Mouse (Mus musculus): ENCODE data around the gene Aldh18a1. TPM values are rescaled to one million over a fixed set of nuclear protein-coding genes. Genes with fewer than 3 reads are reported as not detected.

Gene Aldh18a1
- polyA plus RNA-seq, 1 experiment = 14.8 TPM

DNA sequence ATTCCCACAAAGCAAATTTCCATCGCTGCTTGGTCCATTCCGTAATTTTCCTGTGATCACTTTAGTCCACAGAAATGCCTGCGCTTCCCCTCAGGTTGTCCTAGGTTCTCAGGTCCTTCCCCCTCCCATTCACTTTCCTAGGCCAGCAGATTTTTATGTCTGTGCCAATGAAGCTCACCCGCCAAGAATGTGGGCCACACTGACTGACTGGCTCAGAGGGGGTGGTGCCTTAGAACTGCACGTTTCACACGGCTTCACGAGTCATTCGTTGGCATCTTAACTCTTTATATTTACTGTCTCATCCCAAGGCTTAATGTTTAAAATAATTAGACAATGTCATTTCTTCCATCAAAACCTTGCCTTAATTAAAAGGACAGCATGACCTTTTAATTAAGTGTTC lies 7.6 kb upstream of the Aldh18a1 start:
- TF ChIP-seq CTCF (IDR thresholded peaks at IDR 0.05; ENCODE audit: control insufficient read depth, insufficient read depth, low read length) (no peak), POLR2A (IDR thresholded peaks at IDR 0.05; ENCODE audit: borderline replicate concordance, control insufficient read depth, low read depth, low read length) (no peak)
- Histone ChIP-seq H3K4me1 (ENCODE audit: control insufficient read depth, insufficient read depth, low read length) (no peaks in the 10 kb centered on the region; the same call in 1 of the 2 replicates), H3K27ac (ENCODE audit: control insufficient read depth, insufficient read depth, low read depth, low read length, poor library complexity) (no peak overlapping the region), H3K4me3 (replicated peaks; ENCODE audit: control insufficient read depth, low read depth, low read length) (no peak overlapping the region)
- 84% methylated on average over 8 of the region's 8 CpGs for WGBS

DNA sequence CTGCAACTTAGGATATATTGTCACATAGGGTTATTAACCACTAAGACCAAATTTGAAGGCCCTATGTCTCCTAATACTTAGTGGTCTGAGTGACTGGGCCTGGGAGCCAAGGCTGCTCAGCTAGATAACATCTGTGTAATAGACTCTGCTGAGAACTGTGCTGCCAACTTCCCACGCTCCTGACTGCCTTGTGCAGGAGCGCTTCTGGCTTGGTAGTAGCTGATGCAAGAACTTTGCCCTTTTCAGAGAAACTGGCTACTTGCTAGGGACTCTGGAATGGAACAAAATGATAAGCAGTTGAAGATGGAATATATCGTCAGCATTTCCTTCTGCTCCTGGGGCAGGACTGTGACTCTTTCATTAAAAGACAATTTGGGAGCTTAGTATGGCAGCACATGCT lies 7.0 kb upstream of the Aldh18a1 start:
- Histone ChIP-seq H3K4me3 (replicated peaks; ENCODE audit: control insufficient read depth, low read depth, low read length) (no peak overlapping the region), H3K4me1 (ENCODE audit: control insufficient read depth, insufficient read depth, low read length) (no peaks in the 10 kb centered on the region; the same call in 1 of the 2 replicates), H3K27ac (ENCODE audit: control insufficient read depth, insufficient read depth, low read depth, low read length, poor library complexity) (no peak overlapping the region)
- TF ChIP-seq CTCF (IDR thresholded peaks at IDR 0.05; ENCODE audit: control insufficient read depth, insufficient read depth, low read length) = no peak
- no peak for TF ChIP-seq POLR2A (IDR thresholded peaks at IDR 0.05; ENCODE audit: borderline replicate concordance, control insufficient read depth, low read depth, low read length)
- WGBS = 82% methylated on average over 3 of the region's 3 CpGs

DNA sequence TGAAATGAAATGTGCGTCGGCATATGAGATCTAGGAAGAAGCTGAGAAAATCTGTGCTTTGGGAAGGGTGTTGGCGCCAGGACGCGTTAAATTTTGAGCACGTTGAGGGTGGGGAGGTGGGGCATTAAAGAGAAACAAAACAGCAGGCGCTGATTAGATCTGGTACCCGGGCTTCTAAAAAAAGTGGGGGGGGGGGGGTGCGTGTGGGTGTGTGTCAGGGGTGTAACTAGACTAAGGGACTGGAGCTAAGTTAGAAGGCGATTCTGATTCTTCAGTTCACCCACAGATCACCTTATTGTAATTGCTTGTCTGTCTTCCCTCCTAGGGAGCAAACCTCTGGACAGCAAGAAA lies 1.2 kb upstream of the Aldh18a1 start:
- Histone ChIP-seq H3K27ac (ENCODE audit: control insufficient read depth, insufficient read depth, low read depth, low read length, poor library complexity) (peak overlapping the region; percentile 74), H3K4me3 (replicated peaks; ENCODE audit: control insufficient read depth, low read depth, low read length) (peak overlapping the region; percentile 80), H3K4me1 (ENCODE audit: control insufficient read depth, insufficient read depth, low read length) (no peaks in the 10 kb centered on the region)
- 0% methylated on average over 10 of the region's 10 CpGs for WGBS
- TF ChIP-seq CTCF (IDR thresholded peaks at IDR 0.05; ENCODE audit: control insufficient read depth, insufficient read depth, low read length) (no peak), POLR2A (IDR thresholded peaks at IDR 0.05; ENCODE audit: borderline replicate concordance, control insufficient read depth, low read depth, low read length) (no peak)

DNA sequence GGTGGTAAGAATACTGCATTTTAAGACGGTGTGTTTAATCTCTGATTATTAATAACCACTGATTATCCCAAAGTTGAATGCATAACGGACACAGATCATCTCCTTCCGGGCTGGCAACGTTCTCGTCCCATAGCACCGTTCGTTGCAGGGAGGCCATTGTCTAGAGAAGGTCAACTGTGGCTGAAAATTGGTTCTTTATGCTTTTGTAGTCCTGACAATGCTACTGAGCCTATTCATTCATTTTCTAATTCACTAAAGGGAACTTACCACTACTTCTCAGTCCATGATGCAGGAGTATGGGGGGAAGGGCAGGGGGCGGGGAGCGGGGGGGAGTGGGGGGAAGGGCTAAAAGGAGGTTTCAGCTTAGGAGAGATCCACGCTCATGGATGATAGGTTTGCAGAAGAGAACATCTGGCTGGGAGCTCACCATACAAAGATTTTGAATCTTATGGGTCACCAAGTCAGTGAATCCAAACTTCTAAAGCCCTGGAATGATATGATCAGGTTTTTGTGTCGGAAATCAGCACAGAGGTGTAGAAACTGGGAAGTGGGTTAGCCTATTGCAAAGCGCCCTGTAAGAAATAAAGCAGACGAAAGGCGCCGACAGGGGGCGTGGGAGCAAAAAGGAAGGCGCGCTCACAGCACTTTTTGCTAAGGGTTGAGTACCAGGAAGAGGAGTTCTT lies 725 bp upstream of the Aldh18a1 start:
- no peak for TF ChIP-seq POLR2A (IDR thresholded peaks at IDR 0.05; ENCODE audit: borderline replicate concordance, control insufficient read depth, low read depth, low read length)
- peak; percentile 72 for TF ChIP-seq CTCF (IDR thresholded peaks at IDR 0.05; ENCODE audit: control insufficient read depth, insufficient read depth, low read length)
- under 1% methylated on average over 18 of the region's 18 CpGs for WGBS

DNA sequence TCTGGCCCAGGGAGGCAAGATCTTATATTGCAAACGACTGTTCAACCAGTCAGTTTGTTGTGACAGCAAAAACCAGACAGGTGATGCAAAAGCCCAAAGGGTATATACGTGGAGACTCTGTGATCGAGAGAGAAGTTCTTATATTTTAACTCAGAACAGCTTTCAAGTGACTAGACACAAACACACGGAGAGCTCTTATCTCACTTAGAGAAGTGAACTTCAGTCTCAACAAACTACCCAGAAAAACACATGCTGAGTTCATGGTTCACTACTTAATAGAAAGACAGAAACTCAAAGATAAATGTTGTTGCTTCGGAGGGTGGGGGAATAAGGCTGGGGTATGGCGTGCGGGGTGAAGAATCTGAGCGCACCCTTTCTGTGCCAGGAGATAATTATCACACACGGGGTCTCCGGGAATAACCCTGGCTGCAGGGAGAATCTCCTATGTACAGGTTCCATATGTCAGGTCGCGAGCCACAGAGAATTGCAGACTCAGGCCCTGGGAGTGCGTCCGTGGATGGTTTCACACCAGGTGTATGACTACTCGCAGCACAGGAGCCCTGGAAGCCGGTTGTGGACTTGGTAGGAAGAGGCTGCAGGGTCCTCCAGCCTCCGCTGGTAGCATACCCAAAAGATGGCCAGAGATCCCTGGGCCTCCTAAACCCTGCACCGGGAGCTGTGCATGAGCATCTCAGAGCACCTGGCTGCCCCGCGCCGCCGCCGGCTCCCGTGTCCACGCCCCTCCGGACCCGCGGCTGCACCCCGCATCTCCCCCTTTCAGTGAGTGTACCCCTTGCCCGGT lies 571 bp downstream of the Aldh18a1 start:
- WGBS = 2% methylated on average over 30 of the region's 30 CpGs
- peak overlapping the region; percentile 53; the same call in 1 of the 2 replicates for H3K27ac ChIP-seq (ENCODE audit: control insufficient read depth, insufficient read depth, low read depth, low read length, poor library complexity)

More for the DNA sequence above, 725 bp upstream of the Aldh18a1 start:
- Histone ChIP-seq H3K4me1 (ENCODE audit: control insufficient read depth, insufficient read depth, low read length) (no peaks in the 10 kb centered on the region), H3K4me3 (replicated peaks; ENCODE audit: control insufficient read depth, low read depth, low read length) (peak overlapping the region; percentile 80), H3K27ac (ENCODE audit: control insufficient read depth, insufficient read depth, low read depth, low read length, poor library complexity) (peak overlapping the region; percentile 74)

DNA sequence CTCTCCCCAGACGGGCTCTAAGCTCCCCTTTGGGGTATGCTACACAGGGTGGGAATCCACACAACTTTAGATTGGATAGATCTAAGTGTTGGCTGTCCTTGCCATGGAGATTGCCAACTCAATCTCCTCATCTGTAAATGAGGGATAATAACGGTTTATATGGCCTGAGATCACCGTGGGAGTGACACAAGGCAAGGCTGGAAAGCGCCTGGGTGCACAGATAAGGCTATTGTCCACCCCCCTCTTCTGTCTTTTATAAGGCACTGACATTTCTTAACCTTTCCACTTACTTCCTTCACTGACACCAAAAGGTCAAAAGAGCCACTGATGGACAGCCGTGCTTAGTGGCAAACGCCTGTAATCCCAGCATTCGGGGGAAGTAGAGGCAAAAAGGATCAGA lies 1.4 kb downstream of the Aldh18a1 start:
- no peak for TF ChIP-seq POLR2A (IDR thresholded peaks at IDR 0.05; ENCODE audit: borderline replicate concordance, control insufficient read depth, low read depth, low read length)
- no peak for TF ChIP-seq CTCF (IDR thresholded peaks at IDR 0.05; ENCODE audit: control insufficient read depth, insufficient read depth, low read length)
- Histone ChIP-seq H3K4me3 (replicated peaks; ENCODE audit: control insufficient read depth, low read depth, low read length) (no peak overlapping the region), H3K27ac (ENCODE audit: control insufficient read depth, insufficient read depth, low read depth, low read length, poor library complexity) (no peak overlapping the region), H3K4me1 (ENCODE audit: control insufficient read depth, insufficient read depth, low read length) (no peaks in the 10 kb centered on the region)
- WGBS = 43% methylated on average over 7 of the region's 7 CpGs

More for the DNA sequence above, 571 bp downstream of the Aldh18a1 start:
- TF ChIP-seq POLR2A (IDR thresholded peaks at IDR 0.05; ENCODE audit: borderline replicate concordance, control insufficient read depth, low read depth, low read length) (no peak), CTCF (IDR thresholded peaks at IDR 0.05; ENCODE audit: control insufficient read depth, insufficient read depth, low read length) (no peak)
- H3K4me1 ChIP-seq (ENCODE audit: control insufficient read depth, insufficient read depth, low read length) = no peaks in the 10 kb centered on the region
- H3K4me3 ChIP-seq (replicated peaks; ENCODE audit: control insufficient read depth, low read depth, low read length) = peak overlapping the region; percentile 61

DNA sequence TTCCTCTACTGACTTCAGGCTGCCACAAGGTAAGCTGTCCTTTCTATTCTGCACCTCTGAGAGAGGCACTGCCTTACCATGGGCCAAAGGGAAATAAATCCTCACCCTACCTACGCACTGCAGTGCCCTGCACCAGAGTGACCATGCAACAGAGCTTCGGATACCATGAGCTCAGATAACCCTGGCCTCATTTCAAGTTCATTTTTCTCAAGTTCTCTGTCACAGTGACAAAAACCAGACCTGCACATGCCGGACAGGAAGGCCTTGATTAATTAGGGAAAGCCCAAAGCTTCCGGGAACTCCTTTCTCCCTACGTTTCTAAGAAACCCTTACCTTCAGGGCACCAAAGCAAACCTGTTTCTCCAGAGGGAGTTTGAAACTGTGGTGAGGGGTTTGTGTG lies 6.6 kb downstream of the Aldh18a1 start:
- TF ChIP-seq POLR2A (IDR thresholded peaks at IDR 0.05; ENCODE audit: borderline replicate concordance, control insufficient read depth, low read depth, low read length) (no peak), CTCF (IDR thresholded peaks at IDR 0.05; ENCODE audit: control insufficient read depth, insufficient read depth, low read length) (no peak)
- no peak overlapping the region for H3K27ac ChIP-seq (ENCODE audit: control insufficient read depth, insufficient read depth, low read depth, low read length, poor library complexity)
- no peaks in the 10 kb centered on the region for H3K4me1 ChIP-seq (ENCODE audit: control insufficient read depth, insufficient read depth, low read length)
- no peak overlapping the region for H3K4me3 ChIP-seq (replicated peaks; ENCODE audit: control insufficient read depth, low read depth, low read length)
- WGBS = 84% methylated on average over 5 of the region's 5 CpGs

DNA sequence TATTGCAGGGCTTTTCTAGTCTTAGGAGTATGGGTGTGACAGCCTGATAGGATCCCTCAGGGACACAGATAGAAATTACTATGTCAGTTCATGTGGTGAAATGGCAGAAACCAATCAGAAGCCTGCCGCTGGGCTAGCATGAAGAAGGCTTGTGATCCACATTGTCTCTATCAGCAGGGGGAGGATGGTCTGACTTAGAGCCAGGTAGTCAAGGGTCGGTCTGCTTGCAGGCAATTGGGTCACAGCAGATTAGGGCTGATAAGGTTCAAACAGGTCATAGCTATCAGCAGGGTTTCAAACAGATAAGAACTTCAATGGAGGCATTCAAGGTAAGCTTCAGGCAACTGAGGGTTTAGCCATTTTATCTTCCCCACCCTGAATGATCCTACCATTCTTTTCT lies 7.4 kb downstream of the Aldh18a1 start:
- no peak for TF ChIP-seq POLR2A (IDR thresholded peaks at IDR 0.05; ENCODE audit: borderline replicate concordance, control insufficient read depth, low read depth, low read length)
- no peak for TF ChIP-seq CTCF (IDR thresholded peaks at IDR 0.05; ENCODE audit: control insufficient read depth, insufficient read depth, low read length)
- Histone ChIP-seq H3K4me1 (ENCODE audit: control insufficient read depth, insufficient read depth, low read length) (no peaks in the 10 kb centered on the region), H3K27ac (ENCODE audit: control insufficient read depth, insufficient read depth, low read depth, low read length, poor library complexity) (no peak overlapping the region), H3K4me3 (replicated peaks; ENCODE audit: control insufficient read depth, low read depth, low read length) (no peak overlapping the region)
- WGBS = 70% methylated on average over 2 of the region's 2 CpGs
